Mouse (Mus musculus) limb, embryonic 14.5 days (tissue): ENCODE measurements at regions not wholly inside any gene's neighbourhood (a gene's known extent, or its start where the extent isn't known, plus 50 kb on each side); places are given as distances from the start of the nearest gene placed in this dataset.

Experiments
- ATAC-seq: fragments of 200-750 bp; cut with Nextera tagmentation; 2 replicates; pipeline ENCODE4 v1.8.0; 2017; ENCODE audit warnings: low read depth, moderate number of reproducible peaks, moderate TSS enrichment; ENCODE audit not compliant: low FRiP score
- DNase-seq: peaks from one replicate; pipeline ENCODE4 v3.0.0-alpha.2; 2015; ENCODE audit warnings: low spot score
- H3K27ac ChIP-seq: fragments of 300-500 bp; sonication (generic); replicated peaks from 2 replicates; pipeline ENCODE4 v1.5.1; 2014; ENCODE audit warnings: low read depth, mild to moderate bottlenecking, low read length, moderate library complexity, mixed read lengths
- H3K27me3 ChIP-seq: fragments of 300-500 bp; sonication (generic); 2 replicates; pipeline ENCODE4 v1.6.1; 2014; ENCODE audit warnings: low read length, mixed read lengths; ENCODE audit not compliant: control insufficient read depth, insufficient read depth
- H3K36me3 ChIP-seq: fragments of 300-500 bp; sonication (generic); 2 replicates; pipeline ENCODE4 v1.6.1; 2014; ENCODE audit warnings: mild to moderate bottlenecking, low read length, moderate library complexity, mixed read lengths; ENCODE audit not compliant: control insufficient read depth, insufficient read depth
- H3K4me1 ChIP-seq: fragments of 300-500 bp; sonication (generic); 2 replicates; pipeline ENCODE4 v1.6.1; 2014; ENCODE audit warnings: antibody characterized with exemption, low read length, mixed read lengths; ENCODE audit not compliant: control insufficient read depth, insufficient read depth
- H3K4me2 ChIP-seq: fragments of 300-500 bp; sonication (generic); replicated peaks from 2 replicates; pipeline ENCODE4 v1.6.1; 2014; ENCODE audit warnings: low read depth, mild to moderate bottlenecking, low read length, moderate library complexity; ENCODE audit not compliant: severe bottlenecking
- H3K4me3 ChIP-seq: fragments of 300-500 bp; sonication (generic); replicated peaks from 2 replicates; pipeline ENCODE4 v1.5.1; 2014; ENCODE audit warnings: low read length
- H3K9ac ChIP-seq: fragments of 300-500 bp; sonication (generic); 2 replicates; pipeline ENCODE4 v1.6.1; 2014; ENCODE audit warnings: mild to moderate bottlenecking, low read depth, low read length, moderate library complexity; ENCODE audit not compliant: severe bottlenecking
- H3K9me3 ChIP-seq: fragments of 300-500 bp; sonication (generic); 2 replicates; pipeline ENCODE4 v1.6.1; 2016; ENCODE audit warnings: low read length; ENCODE audit not compliant: control insufficient read depth
- POLR2A ChIP-seq: fragments of 200-500 bp; IDR thresholded peaks from 2 replicates; pipeline ENCODE4 v1.8.0; 2012; ENCODE audit warnings: inconsistent platforms, mild to moderate bottlenecking, moderate library complexity, borderline replicate concordance; ENCODE audit not compliant: insufficient read depth, insufficient read length; ENCODE audit errors: extremely low read depth
- WGBS: fragments of 180-500 bp; shearing (Covaris S2); extraction: QIAGEN DNeasy Blood & Tissue Kit; methylation state at CpG from one replicate; pipeline ENCODE4 v1.1.7; 2014; 5-methylcytosine and 5-hydroxymethylcytosine counted together

- H3K9me3 ChIP-seq = no peaks in the 10 kb centered on the region
Observed at GRCm38 (mm10) chr9:112831102-112831501, 595.4 kb upstream of the Arpp21 start.

GRCm38 (mm10) chr9:112828602-112829001, 592.9 kb upstream of the Arpp21 start:
- ATAC-seq (no peak), DNase-seq (no peak)
- Histone ChIP-seq H3K9ac (no peak overlapping the region), H3K27ac (no peak overlapping the region), H3K4me3 (no peak overlapping the region), H3K36me3 (no peaks in the 10 kb centered on the region), H3K9me3 (no peaks in the 10 kb centered on the region), H3K27me3 (no peaks in the 10 kb centered on the region), H3K4me2 (no peak overlapping the region), H3K4me1 (no peaks in the 10 kb centered on the region)
- TF ChIP-seq POLR2A = no peak
- 56% methylated on average over 4 of the region's 4 CpGs for WGBS

More at GRCm38 (mm10) chr9:112831102-112831501, 595.4 kb upstream of the Arpp21 start:
- no peaks in the 10 kb centered on the region for H3K4me1 ChIP-seq
- TF ChIP-seq POLR2A = no peak
- DNase-seq = no peak
- H3K4me3 ChIP-seq = no peak overlapping the region
- no peaks in the 10 kb centered on the region for H3K36me3 ChIP-seq
- 54% methylated on average over 2 of the region's 2 CpGs for WGBS
- no peak overlapping the region for H3K27ac ChIP-seq
- no peak for ATAC-seq
- H3K4me2 ChIP-seq = no peak overlapping the region
- H3K27me3 ChIP-seq = no peaks in the 10 kb centered on the region
- H3K9ac ChIP-seq = no peak overlapping the region

- DNase-seq (no peak), ATAC-seq (no peak)
- Histone ChIP-seq H3K4me1 (no peaks in the 10 kb centered on the region), H3K4me2 (no peak overlapping the region), H3K9me3 (no peaks in the 10 kb centered on the region), H3K9ac (no peak overlapping the region), H3K27me3 (no peaks in the 10 kb centered on the region), H3K27ac (no peak overlapping the region), H3K36me3 (no peaks in the 10 kb centered on the region), H3K4me3 (no peak overlapping the region)
- TF ChIP-seq POLR2A = no peak
- WGBS = 32% methylated on average over 5 of the region's 5 CpGs
Observed at GRCm38 (mm10) chr9:112826592-112826991, 590.9 kb upstream of the Arpp21 start.

GRCm38 (mm10) chr9:112821940-112822339, 586.2 kb upstream of the Arpp21 start:
- H3K36me3 ChIP-seq = no peaks in the 10 kb centered on the region
- H3K4me1 ChIP-seq = no peaks in the 10 kb centered on the region
- H3K9me3 ChIP-seq = no peaks in the 10 kb centered on the region
- no peak overlapping the region for H3K27ac ChIP-seq
- H3K4me2 ChIP-seq = no peak overlapping the region
- H3K27me3 ChIP-seq = no peaks in the 10 kb centered on the region
- no peak for TF ChIP-seq POLR2A
- DNase-seq (no peak), ATAC-seq (no peak)
- H3K9ac ChIP-seq = no peak overlapping the region
- 87% methylated on average over 1 of the region's 1 CpGs for WGBS
- no peak overlapping the region for H3K4me3 ChIP-seq

GRCm38 (mm10) chr9:112811946-112812345, 576.2 kb upstream of the Arpp21 start:
- 46% methylated on average over 1 of the region's 1 CpGs for WGBS
- no peak overlapping the region for H3K27ac ChIP-seq
- no peak overlapping the region for H3K9ac ChIP-seq
- no peak for TF ChIP-seq POLR2A
- DNase-seq = no peak
- ATAC-seq = no peak
- no peak overlapping the region for H3K4me2 ChIP-seq
- H3K9me3 ChIP-seq = no peaks in the 10 kb centered on the region
- no peaks in the 10 kb centered on the region for H3K4me1 ChIP-seq
- H3K27me3 ChIP-seq = no peaks in the 10 kb centered on the region
- no peak overlapping the region for H3K4me3 ChIP-seq
- no peaks in the 10 kb centered on the region for H3K36me3 ChIP-seq
